Mouse (Mus musculus) heart, postnatal 25 days (tissue): ENCODE results near the gene Ddx6. TPM values are rescaled to one million over a fixed set of nuclear protein-coding genes. Genes with fewer than 3 reads are reported as not detected.

Experiments used
- DNase-seq: peaks from one replicate; pipeline ENCODE4 v3.0.0; 2022; ENCODE audit warnings: low spot score
- intact Hi-C: fragments of 180-260 bp; cut with DNase I; formaldehyde crosslinking; loops from one replicate; pipeline ENCODE4 v1.15.1; 2025
- total RNA-seq, 2 experiments: library from RNA; stranded (reverse); gene quantifications; 2 replicates each; pipeline ENCODE4 v1.2.3; 2021

The Ddx6 gene
- total RNA-seq, 2 experiments from 2014 or later, result 72.5 to 87.3 TPM

GRCm38 (mm10) chr9:44678288-44678871 lies 73.7 kb downstream of the Ddx6 start:
- no peak for DNase-seq
- intact Hi-C loops, result no loop called here

DNA sequence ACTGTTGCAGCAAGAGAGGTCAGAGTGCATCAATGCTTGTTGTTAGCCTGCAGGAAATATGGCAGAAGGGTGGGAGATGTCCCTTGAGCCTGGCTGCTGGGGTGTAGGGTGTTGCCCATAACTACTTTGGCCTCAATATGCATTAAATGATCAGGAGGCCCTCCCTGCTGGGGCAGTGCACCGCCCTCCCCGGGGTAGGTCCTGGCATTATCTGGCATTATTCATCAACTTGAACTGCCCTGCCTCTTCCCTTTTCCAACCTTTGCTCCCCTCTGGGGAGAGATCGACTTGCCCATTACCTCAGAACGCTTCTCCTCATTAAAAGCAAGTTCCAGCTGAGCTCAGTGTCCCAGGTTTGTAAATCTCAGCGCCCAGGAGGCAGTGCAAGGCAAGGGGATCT lies 74.9 kb downstream of the Ddx6 start:
- intact Hi-C loops, result no loop called here
- DNase-seq, result no peak

DNA sequence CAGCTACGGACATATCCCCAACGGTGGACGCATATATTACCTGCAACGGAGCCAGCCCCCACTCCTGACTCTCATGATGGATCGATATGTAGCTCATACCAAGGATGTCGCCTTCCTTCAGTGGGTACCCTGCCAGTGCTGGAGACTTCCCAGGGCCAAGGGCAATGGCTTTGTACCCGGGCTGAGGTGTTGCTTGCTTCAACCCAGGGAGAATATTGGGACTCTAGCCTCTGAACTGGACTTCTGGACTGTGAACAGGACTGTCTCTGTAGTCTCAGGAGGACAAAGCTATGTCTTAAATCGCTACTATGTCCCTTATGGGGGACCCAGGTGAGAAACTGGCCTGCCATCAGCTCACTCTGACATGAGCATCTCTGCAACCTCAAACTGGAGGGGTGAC lies 78.4 kb downstream of the Ddx6 start:
- intact Hi-C loops, result no loop called here
- DNase-seq, result no peak

DNA sequence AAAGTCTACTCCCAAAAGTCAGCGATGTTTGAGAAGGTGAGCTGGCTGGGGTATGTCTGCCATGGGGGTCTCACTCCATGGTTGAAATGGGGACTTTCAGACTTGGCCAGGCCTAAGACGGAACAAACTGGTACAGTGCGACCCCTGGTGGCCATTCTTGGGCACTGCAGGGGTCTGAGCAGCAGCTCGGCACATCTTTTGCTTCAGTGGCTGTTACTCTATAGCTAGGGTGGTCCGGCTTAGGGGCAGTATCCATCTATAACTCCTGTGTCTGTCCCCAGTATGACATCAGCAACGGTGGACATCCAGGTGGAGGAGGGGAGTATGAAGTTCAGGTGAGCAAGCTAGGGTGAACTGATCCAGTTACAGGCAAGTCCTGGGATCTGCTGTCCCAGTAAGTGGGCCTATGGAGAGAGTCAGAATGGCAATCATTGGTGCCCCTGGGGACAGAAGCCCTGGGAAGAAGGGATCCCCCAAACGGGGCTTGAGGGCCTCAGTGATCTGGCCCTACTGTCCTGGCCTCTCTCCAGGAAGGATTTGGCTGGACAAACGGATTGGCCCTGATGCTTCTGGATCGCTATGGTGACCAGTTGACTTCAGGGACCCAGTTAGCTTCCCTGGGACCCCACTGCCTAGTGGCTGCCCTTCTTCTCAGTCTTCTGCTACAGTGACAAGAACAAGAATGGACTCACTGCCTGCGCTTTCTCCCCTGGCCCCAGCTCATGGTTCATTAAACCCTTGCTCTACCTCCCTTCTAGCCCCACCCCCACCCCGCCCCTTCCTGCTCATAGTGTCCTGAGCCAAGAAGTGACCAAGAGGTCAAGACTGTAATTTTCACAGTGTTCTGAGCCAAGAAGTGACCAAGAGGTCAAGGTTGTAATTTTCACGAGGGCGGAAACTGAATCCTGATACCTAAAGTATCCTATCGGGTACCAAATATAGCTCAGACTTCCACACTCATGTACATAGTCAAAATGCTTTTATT lies 80.9 kb downstream of the Ddx6 start:
- intact Hi-C loops, result loop anchor here (1.0 kb wide), 1 partner anchor 30 kb away; no protein-coding TSS in a partner anchor
- no peak for DNase-seq

- DNase-seq, result no peak
- intact Hi-C loops, result no loop called here
Observed at GRCm38 (mm10) chr9:44686638-44687037, 81.9 kb downstream of the Ddx6 start.

- intact Hi-C loops, result no loop called here
- DNase-seq, result no peak
Observed at GRCm38 (mm10) chr9:44688013-44688412, 83.3 kb downstream of the Ddx6 start.

Other genes with a start within 250 kb of the Ddx6 start
- gene Vps11, start 243.2 kb upstream of the Ddx6 start, total RNA-seq, result 10 to 100 TPM; 14.3 to 14.8 TPM
- gene Hyou1, start 225.4 kb upstream of the Ddx6 start, total RNA-seq, result 10 to 100 TPM; 70.2 to 78.9 TPM
- 10 to 100 TPM; 25.5 to 27.9 TPM for gene Slc37a4, start 208.0 kb upstream of the Ddx6 start, total RNA-seq
- 100 to 1,000 TPM; 745 to 824 TPM for gene Rps25, start 197.8 kb upstream of the Ddx6 start, total RNA-seq
- 10 to 100 TPM; 34.9 to 35.1 TPM for gene Trappc4, start 197.3 kb upstream of the Ddx6 start, total RNA-seq
- gene Ccdc84, start 186.3 kb upstream of the Ddx6 start, total RNA-seq, result 1 to 10 TPM; 7.2 to 8.0 TPM
- gene Foxr1, start 163.8 kb upstream of the Ddx6 start, total RNA-seq, result not detected
- gene Upk2, start 149.9 kb upstream of the Ddx6 start, total RNA-seq, result not detected
- gene Bcl9l, start 122.1 kb upstream of the Ddx6 start, total RNA-seq, result 10 to 100 TPM; 44.9 to 57.6 TPM
- gene Cxcr5, start 43.0 kb upstream of the Ddx6 start, total RNA-seq, result under 1 TPM; 0.10 to 0.31 TPM
- gene Treh, start 68.3 kb downstream of the Ddx6 start, total RNA-seq, result not detected
- 100 to 1,000 TPM; 115 to 121 TPM for gene Phldb1, start 130.3 kb downstream of the Ddx6 start, total RNA-seq
- 10 to 100 TPM; 85.4 to 85.5 TPM for gene Arcn1, start 163.0 kb downstream of the Ddx6 start, total RNA-seq
- gene Ift46, start 163.0 kb downstream of the Ddx6 start, total RNA-seq, result 10 to 100 TPM; 32.0 to 39.5 TPM
- 10 to 100 TPM; 13.4 to 15.1 TPM for gene Tmem25, start 194.4 kb downstream of the Ddx6 start, total RNA-seq
- gene Ttc36, start 198.2 kb downstream of the Ddx6 start, total RNA-seq, result under 1 TPM; 0.34 to 0.61 TPM